Mouse (Mus musculus): ENCODE results near the gene Nktr. TPM values are rescaled to one million over a fixed set of nuclear protein-coding genes. Genes with fewer than 3 reads are reported as not detected.

Nktr gene
- polyA plus RNA-seq, 1 experiment from 2014 or later = 62.6 TPM

- Histone ChIP-seq H3K27ac (peak within 1 kb of the TSS; percentile 97), H3K4me1 (replicated peaks) (peaks cover 11% of the 10 kb centered on the region; the same call in 1 of the 2 replicates), H3K27me3 (replicated peaks) (no peaks in the 10 kb centered on the region), H3K4me3 (replicated peaks) (peak within 1 kb of the TSS; percentile 82), H3K9ac (peak within 1 kb of the TSS; percentile 85), H3K4me2 (replicated peaks) (peak within 1 kb of the TSS; percentile 68), H3K9me3 (no peaks in the 10 kb centered on the region), H3K36me3 (0 out of 2 replicates have a peak, but pooled peaks cover 4% of the 10 kb centered on the region)
- peak; percentile 99 for ATAC-seq
- 4% methylated on average over 37 of the region's 37 CpGs for WGBS
These were observed 8.9 kb upstream of the Nktr start, which contains the start of gene Ss18l2 for GRCm38 (mm10) chr9:121709898-121710583. TSS of gene Ss18l2 (plus strand) at chr9:121710329.

GRCm38 (mm10) chr9:121710584-121710975, 8.4 kb upstream of the Nktr start:
- H3K9ac ChIP-seq = peak overlapping the region; percentile 85
- H3K27me3 ChIP-seq (replicated peaks) = no peaks in the 10 kb centered on the region
- under 1% methylated on average over 18 of the region's 18 CpGs for WGBS
- peak overlapping the region; percentile 97 for H3K27ac ChIP-seq
- H3K9me3 ChIP-seq = no peaks in the 10 kb centered on the region
- ATAC-seq = peak; percentile 61
- H3K4me2 ChIP-seq (replicated peaks) = peak overlapping the region; percentile 68
- H3K4me3 ChIP-seq (replicated peaks) = peak overlapping the region; percentile 82
- H3K36me3 ChIP-seq = 0 out of 2 replicates have a peak, but pooled peaks cover 4% of the 10 kb centered on the region
- H3K4me1 ChIP-seq (replicated peaks) = peaks cover 6% of the 10 kb centered on the region; the same call in 1 of the 2 replicates

- H3K9ac ChIP-seq = no peak overlapping the region
- 86% methylated on average over 2 of the region's 2 CpGs for WGBS
- H3K9me3 ChIP-seq = no peaks in the 10 kb centered on the region
- 0 out of 2 replicates have a peak, but pooled peaks cover 4% of the 10 kb centered on the region for H3K36me3 ChIP-seq
- H3K4me2 ChIP-seq (replicated peaks) = no peak overlapping the region
- peaks cover 2% of the 10 kb centered on the region; the same call in 1 of the 2 replicates for H3K4me1 ChIP-seq (replicated peaks)
- no peak for ATAC-seq
- H3K4me3 ChIP-seq (replicated peaks) = no peak overlapping the region
- H3K27me3 ChIP-seq (replicated peaks) = no peaks in the 10 kb centered on the region
- no peak overlapping the region for H3K27ac ChIP-seq
These were observed 1.9 kb upstream of the Nktr start for GRCm38 (mm10) chr9:121717048-121717447.

GRCm38 (mm10) chr9:121718070-121718705, 781 bp upstream of the Nktr start:
- H3K4me2 ChIP-seq (replicated peaks) = peak overlapping the region; percentile 72
- whole genome bisulfite sequencing = 61% methylated on average over 15 of the region's 15 CpGs
- no peaks in the 10 kb centered on the region for H3K27me3 ChIP-seq (replicated peaks)
- H3K4me1 ChIP-seq (replicated peaks) = peaks cover 2% of the 10 kb centered on the region; the same call in 1 of the 2 replicates
- peak; percentile 16 for ATAC-seq
- peak overlapping the region; percentile 95 for H3K27ac ChIP-seq
- H3K9ac ChIP-seq = peak overlapping the region; percentile 54
- peak overlapping the region; percentile 88 for H3K4me3 ChIP-seq (replicated peaks)
- H3K36me3 ChIP-seq = 0 out of 2 replicates have a peak, but pooled peaks cover under 1% of the 10 kb centered on the region
- no peaks in the 10 kb centered on the region for H3K9me3 ChIP-seq

GRCm38 (mm10) chr9:121719347-121720331, 670 bp downstream of the Nktr start:
- WGBS = under 1% methylated on average over 87 of the region's 87 CpGs
- peak overlapping the region; percentile 88 for H3K4me3 ChIP-seq (replicated peaks)
- peaks cover 2% of the 10 kb centered on the region; the same call in 1 of the 2 replicates for H3K4me1 ChIP-seq (replicated peaks)
- H3K9ac ChIP-seq = peak overlapping the region; percentile 92
- ATAC-seq = peak; percentile 69
- H3K36me3 ChIP-seq = no peaks in the 10 kb centered on the region
- H3K4me2 ChIP-seq (replicated peaks) = peak overlapping the region; percentile 83
- no peaks in the 10 kb centered on the region for H3K9me3 ChIP-seq
- H3K27me3 ChIP-seq (replicated peaks) = no peaks in the 10 kb centered on the region
- H3K27ac ChIP-seq = peak overlapping the region; percentile 96

DNA sequence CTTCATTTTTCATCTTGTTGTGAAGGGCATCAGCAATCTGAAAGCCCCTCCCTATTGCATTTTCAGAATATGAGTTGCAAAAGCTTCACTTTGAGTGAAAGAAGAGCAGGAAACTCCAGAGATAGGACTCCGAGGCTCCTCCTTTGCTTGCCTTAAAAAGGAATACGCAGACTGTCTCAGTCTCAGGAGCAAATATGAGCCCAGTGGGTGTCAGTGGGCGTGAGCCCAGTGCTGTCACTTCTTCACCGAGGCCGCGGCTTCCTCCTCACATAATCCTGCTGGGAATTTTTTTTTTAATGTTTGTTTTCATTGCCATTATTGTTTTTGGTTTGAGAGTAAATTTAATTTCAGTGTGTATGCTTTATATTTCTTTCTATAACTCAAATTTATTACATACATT, 21.5 kb downstream of the Nktr start:
- Histone ChIP-seq H3K4me1 (replicated peaks) (no peaks in the 10 kb centered on the region), H3K9ac (no peak overlapping the region), H3K9me3 (no peaks in the 10 kb centered on the region), H3K27me3 (replicated peaks) (no peaks in the 10 kb centered on the region), H3K4me2 (replicated peaks) (no peak overlapping the region), H3K27ac (no peak overlapping the region), H3K36me3 (peaks cover 30% of the 10 kb centered on the region), H3K4me3 (replicated peaks) (no peak overlapping the region)
- WGBS = 87% methylated on average over 6 of the region's 6 CpGs
- ATAC-seq = no peak

GRCm38 (mm10) chr9:121741168-121741567, 22.2 kb downstream of the Nktr start:
- Histone ChIP-seq H3K9ac (no peak overlapping the region), H3K4me3 (replicated peaks) (no peak overlapping the region), H3K36me3 (peaks cover 34% of the 10 kb centered on the region), H3K4me2 (replicated peaks) (no peak overlapping the region), H3K4me1 (replicated peaks) (no peaks in the 10 kb centered on the region), H3K27ac (no peak overlapping the region), H3K27me3 (replicated peaks) (no peaks in the 10 kb centered on the region), H3K9me3 (no peaks in the 10 kb centered on the region)
- WGBS = 94% methylated on average over 3 of the region's 3 CpGs
- ATAC-seq = no peak

- H3K27ac ChIP-seq = no peak overlapping the region
- no peak overlapping the region for H3K4me3 ChIP-seq (replicated peaks)
- H3K36me3 ChIP-seq = peaks cover 54% of the 10 kb centered on the region
- 89% methylated on average over 8 of the region's 8 CpGs for WGBS
- H3K4me1 ChIP-seq (replicated peaks) = no peaks in the 10 kb centered on the region
- no peak overlapping the region for H3K4me2 ChIP-seq (replicated peaks)
- ATAC-seq = no peak
- no peaks in the 10 kb centered on the region for H3K27me3 ChIP-seq (replicated peaks)
- H3K9me3 ChIP-seq = no peaks in the 10 kb centered on the region
- H3K9ac ChIP-seq = no peak overlapping the region
These were observed 25.1 kb downstream of the Nktr start for GRCm38 (mm10) chr9:121744051-121744450.

DNA sequence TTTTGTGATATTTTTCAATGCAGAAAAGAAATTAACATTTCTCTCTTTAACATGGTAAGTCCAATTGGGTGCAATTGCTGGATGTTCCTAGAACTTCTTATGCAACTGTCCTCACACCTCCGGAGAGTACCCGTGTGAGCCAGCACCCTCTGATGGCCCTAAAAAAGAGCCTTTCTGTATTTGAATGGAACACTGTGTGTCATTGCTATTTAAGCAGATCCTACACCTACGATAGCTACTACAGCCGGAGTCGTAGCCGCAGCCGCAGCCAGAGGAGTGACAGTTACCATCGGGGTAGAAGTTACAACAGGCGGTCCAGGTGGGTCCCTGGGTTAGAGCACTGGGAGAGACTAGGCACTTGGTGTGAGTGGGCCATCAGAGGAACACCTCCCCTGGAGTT, 33.8 kb downstream of the Nktr start:
- H3K4me3 ChIP-seq (replicated peaks) = no peak overlapping the region
- no peaks in the 10 kb centered on the region for H3K9me3 ChIP-seq
- H3K4me1 ChIP-seq (replicated peaks) = peaks cover under 1% of the 10 kb centered on the region
- H3K27ac ChIP-seq = no peak overlapping the region
- no peaks in the 10 kb centered on the region for H3K27me3 ChIP-seq (replicated peaks)
- H3K4me2 ChIP-seq (replicated peaks) = no peak overlapping the region
- 96% methylated on average over 9 of the region's 9 CpGs for WGBS
- no peak overlapping the region for H3K9ac ChIP-seq
- no peak for ATAC-seq
- H3K36me3 ChIP-seq = peaks cover 65% of the 10 kb centered on the region

- 83% methylated on average over 3 of the region's 3 CpGs for WGBS
- H3K27me3 ChIP-seq (replicated peaks) = no peaks in the 10 kb centered on the region
- ATAC-seq = no peak
- peaks cover 53% of the 10 kb centered on the region for H3K36me3 ChIP-seq
- no peak overlapping the region for H3K4me2 ChIP-seq (replicated peaks)
- no peak overlapping the region for H3K27ac ChIP-seq
- H3K9ac ChIP-seq = no peak overlapping the region
- H3K9me3 ChIP-seq = no peaks in the 10 kb centered on the region
- H3K4me3 ChIP-seq (replicated peaks) = no peak overlapping the region
- peaks cover 13% of the 10 kb centered on the region for H3K4me1 ChIP-seq (replicated peaks)
These were observed 35.7 kb downstream of the Nktr start for GRCm38 (mm10) chr9:121754624-121755023.

GRCm38 (mm10) chr9:121756785-121757184, 37.8 kb downstream of the Nktr start:
- no peak overlapping the region for H3K4me2 ChIP-seq (replicated peaks)
- H3K9me3 ChIP-seq = no peaks in the 10 kb centered on the region
- ATAC-seq = no peak
- peaks cover 28% of the 10 kb centered on the region for H3K4me1 ChIP-seq (replicated peaks)
- H3K27ac ChIP-seq = no peak overlapping the region
- H3K9ac ChIP-seq = no peak overlapping the region
- H3K27me3 ChIP-seq (replicated peaks) = no peaks in the 10 kb centered on the region
- H3K36me3 ChIP-seq = peaks cover 31% of the 10 kb centered on the region
- 88% methylated on average over 3 of the region's 3 CpGs for WGBS
- H3K4me3 ChIP-seq (replicated peaks) = no peak overlapping the region

- no peak overlapping the region for H3K27ac ChIP-seq
- no peak for ATAC-seq
- WGBS = 61% methylated on average over 3 of the region's 3 CpGs
- peaks cover 32% of the 10 kb centered on the region for H3K4me1 ChIP-seq (replicated peaks)
- 0 out of 2 replicates have a peak overlapping the region, but pooled peaks have one; percentile 96 for H3K4me2 ChIP-seq (replicated peaks)
- H3K36me3 ChIP-seq = peaks cover 28% of the 10 kb centered on the region
- H3K9ac ChIP-seq = no peak overlapping the region
- H3K27me3 ChIP-seq (replicated peaks) = no peaks in the 10 kb centered on the region
- H3K4me3 ChIP-seq (replicated peaks) = no peak overlapping the region
- H3K9me3 ChIP-seq = no peaks in the 10 kb centered on the region
These were observed 38.5 kb downstream of the Nktr start for GRCm38 (mm10) chr9:121757432-121757831.

Data from intestine, embryonic 15.5 days (tissue).